Mouse (Mus musculus) midbrain, postnatal 0 days (tissue): Measurements from ENCODE around the gene Tbcd. TPM values are rescaled to one million over a fixed set of nuclear protein-coding genes. Genes with fewer than 3 reads are reported as not detected.

Source experiments
- ATAC-seq: fragments of 200-750 bp; cut with Nextera tagmentation; 2 replicates; pipeline ENCODE4 v1.8.0; 2017; ENCODE audit warnings: moderate number of reproducible peaks, mild to moderate bottlenecking, moderate TSS enrichment, moderate library complexity; ENCODE audit not compliant: low FRiP score
- DNase-seq: peaks from one replicate; pipeline ENCODE4 v3.0.0-alpha.2; 2015; ENCODE audit warnings: low spot score
- H3K27ac ChIP-seq: fragments of 300-500 bp; sonication (generic); 2 replicates; pipeline ENCODE4 v1.5.1; 2014; ENCODE audit warnings: low read depth, mild to moderate bottlenecking, low read length, mixed read lengths
- H3K27me3 ChIP-seq: fragments of 300-500 bp; sonication (generic); 2 replicates; pipeline ENCODE4 v1.6.1; 2014; ENCODE audit warnings: low read length, control low read depth, mixed read lengths; ENCODE audit not compliant: insufficient read depth
- H3K36me3 ChIP-seq: fragments of 300-500 bp; sonication (generic); 2 replicates; pipeline ENCODE4 v1.6.1; 2014; ENCODE audit warnings: low read length, control low read depth, mixed read lengths; ENCODE audit not compliant: insufficient read depth
- H3K4me1 ChIP-seq: fragments of 300-500 bp; sonication (generic); 2 replicates; pipeline ENCODE4 v1.6.1; 2014; ENCODE audit warnings: mild to moderate bottlenecking, control low read depth, antibody characterized with exemption, low read length, mixed read lengths; ENCODE audit not compliant: insufficient read depth
- H3K4me2 ChIP-seq: fragments of 300-500 bp; sonication (generic); 2 replicates; pipeline ENCODE4 v1.6.1; 2014; ENCODE audit warnings: low read depth, mild to moderate bottlenecking, low read length, mixed read lengths; ENCODE audit not compliant: poor library complexity, severe bottlenecking
- H3K4me3 ChIP-seq: fragments of 300-500 bp; sonication (generic); 2 replicates; pipeline ENCODE4 v1.5.1; 2014; ENCODE audit warnings: low read depth, mild to moderate bottlenecking, low read length, moderate library complexity
- H3K9ac ChIP-seq: fragments of 300-500 bp; sonication (generic); replicated peaks from 2 replicates; pipeline ENCODE4 v1.6.1; 2014; ENCODE audit warnings: mild to moderate bottlenecking, low read length, moderate library complexity, mixed read lengths; ENCODE audit not compliant: poor library complexity, severe bottlenecking
- H3K9me3 ChIP-seq: fragments of 300-500 bp; sonication (generic); 2 replicates; pipeline ENCODE4 v1.6.1; 2016; ENCODE audit warnings: low read length, control low read depth
- CTCF ChIP-seq: IDR thresholded peaks from 2 replicates; pipeline ENCODE4 v1.5.1; 2016; ENCODE audit warnings: antibody characterized with exemption, mild to moderate bottlenecking
- WGBS: fragments of 180-500 bp; shearing (Covaris S2); extraction: QIAGEN DNeasy Blood & Tissue Kit; methylation state at CpG from one replicate; pipeline ENCODE4 v1.1.7; 2014; 5-methylcytosine and 5-hydroxymethylcytosine counted together
- polyA plus RNA-seq: library from polyadenylated mRNA; unstranded; fragments of >200 nt; fragmentation: Nextera tagmentation; extraction: Ambion mirVana; gene quantifications from 2 replicates; pipeline ENCODE4 v1.2.1, GENCODE M21; 2015
- total RNA-seq: library from RNA; depleted of rRNA; stranded (reverse); fragments of >200 nt; gene quantifications from 2 replicates; pipeline ENCODE4 v1.2.3, GENCODE M21; 2014

Tbcd gene
- total and polyA plus RNA-seq, 2 experiments from 2014 or later = 56.5 to 87.9 TPM

GRCm38 (mm10) chr11:121617371-121617770 lies 165.6 kb downstream of the Tbcd start:
- Histone ChIP-seq H3K9ac (no peak overlapping the region), H3K27ac (no peak overlapping the region), H3K4me1 (no peaks in the 10 kb centered on the region), H3K27me3 (no peaks in the 10 kb centered on the region), H3K36me3 (peaks cover 74% of the 10 kb centered on the region), H3K4me3 (no peak overlapping the region), H3K4me2 (no peak overlapping the region), H3K9me3 (no peaks in the 10 kb centered on the region)
- no peak for ATAC-seq
- WGBS = 88% methylated on average over 1 of the region's 1 CpGs
- no peak for DNase-seq
- TF ChIP-seq CTCF = no peak

GRCm38 (mm10) chr11:121625007-121625406 lies 173.3 kb downstream of the Tbcd start:
- H3K4me1 ChIP-seq = no peaks in the 10 kb centered on the region
- H3K4me3 ChIP-seq = no peak overlapping the region
- no peak for DNase-seq
- 89% methylated on average over 4 of the region's 4 CpGs for WGBS
- no peak overlapping the region for H3K4me2 ChIP-seq
- H3K9me3 ChIP-seq = no peaks in the 10 kb centered on the region
- H3K27ac ChIP-seq = no peak overlapping the region
- TF ChIP-seq CTCF = no peak
- ATAC-seq = no peak
- H3K9ac ChIP-seq = no peak overlapping the region
- no peaks in the 10 kb centered on the region for H3K27me3 ChIP-seq
- peaks cover 36% of the 10 kb centered on the region for H3K36me3 ChIP-seq

- Histone ChIP-seq H3K27me3 (no peaks in the 10 kb centered on the region), H3K36me3 (peaks cover 16% of the 10 kb centered on the region), H3K9ac (no peak overlapping the region), H3K4me3 (no peak overlapping the region), H3K4me2 (no peak overlapping the region), H3K27ac (no peak overlapping the region), H3K4me1 (no peaks in the 10 kb centered on the region), H3K9me3 (no peaks in the 10 kb centered on the region)
- TF ChIP-seq CTCF = no peak
- WGBS = 88% methylated on average over 5 of the region's 5 CpGs
- ATAC-seq (no peak), DNase-seq (no peak)
These were observed 175.8 kb downstream of the Tbcd start for GRCm38 (mm10) chr11:121627521-121627920.

GRCm38 (mm10) chr11:121629529-121629928 lies 177.8 kb downstream of the Tbcd start:
- WGBS = 94% methylated on average over 6 of the region's 6 CpGs
- peaks cover 10% of the 10 kb centered on the region for H3K36me3 ChIP-seq
- H3K4me3 ChIP-seq = no peak overlapping the region
- no peak overlapping the region for H3K4me2 ChIP-seq
- no peaks in the 10 kb centered on the region for H3K4me1 ChIP-seq
- ATAC-seq = no peak
- no peak for DNase-seq
- H3K27ac ChIP-seq = no peak overlapping the region
- no peaks in the 10 kb centered on the region for H3K9me3 ChIP-seq
- no peaks in the 10 kb centered on the region for H3K27me3 ChIP-seq
- no peak for TF ChIP-seq CTCF
- no peak overlapping the region for H3K9ac ChIP-seq

- ATAC-seq = no peak
- peaks cover 10% of the 10 kb centered on the region for H3K36me3 ChIP-seq
- TF ChIP-seq CTCF = peak; percentile 58
- no peaks in the 10 kb centered on the region for H3K4me1 ChIP-seq
- WGBS = 85% methylated on average over 4 of the region's 4 CpGs
- no peak overlapping the region for H3K9ac ChIP-seq
- H3K4me2 ChIP-seq = no peak overlapping the region
- no peaks in the 10 kb centered on the region for H3K9me3 ChIP-seq
- no peak overlapping the region for H3K4me3 ChIP-seq
- H3K27ac ChIP-seq = no peak overlapping the region
- H3K27me3 ChIP-seq = no peaks in the 10 kb centered on the region
- DNase-seq = no peak
These were observed 178.7 kb downstream of the Tbcd start for GRCm38 (mm10) chr11:121630406-121630805.

GRCm38 (mm10) chr11:121631410-121631809 lies 179.7 kb downstream of the Tbcd start:
- Histone ChIP-seq H3K9ac (no peak overlapping the region), H3K27ac (no peak overlapping the region), H3K4me2 (no peak overlapping the region), H3K9me3 (no peaks in the 10 kb centered on the region), H3K4me3 (no peak overlapping the region), H3K36me3 (peaks cover 12% of the 10 kb centered on the region), H3K27me3 (no peaks in the 10 kb centered on the region), H3K4me1 (no peaks in the 10 kb centered on the region)
- 93% methylated on average over 7 of the region's 7 CpGs for WGBS
- TF ChIP-seq CTCF = no peak
- ATAC-seq (no peak), DNase-seq (peak; percentile 53)
